Mouse (Mus musculus): ENCODE data around the gene Cdh16. TPM values are rescaled to one million over a fixed set of nuclear protein-coding genes. Genes with fewer than 3 reads are reported as not detected.

The Cdh16 gene
- polyA plus RNA-seq, 1 experiment from 2014 or later = not detected

- DNase-seq (ENCODE audit: low spot score) = no peak
- H3K4me3 ChIP-seq (ENCODE audit: low read depth, low read length) = no peak overlapping the region
- no peak for ATAC-seq (ENCODE audit: low FRiP score)
- no peak overlapping the region for H3K9ac ChIP-seq (ENCODE audit: low read depth, low read length)
- no peak overlapping the region for H3K27ac ChIP-seq (ENCODE audit: low read depth, low read length)
- no peaks in the 10 kb centered on the region for H3K36me3 ChIP-seq (ENCODE audit: control insufficient read depth, insufficient read depth, low read length)
- 91% methylated on average over 6 of the region's 6 CpGs for WGBS
- no peaks in the 10 kb centered on the region for H3K27me3 ChIP-seq (ENCODE audit: control insufficient read depth, insufficient read depth, low read length)
- no peaks in the 10 kb centered on the region; the same call in 1 of the 2 replicates for H3K4me1 ChIP-seq (replicated peaks; ENCODE audit: control insufficient read depth, insufficient read depth, low read length)
- no peaks in the 10 kb centered on the region for H3K9me3 ChIP-seq (ENCODE audit: control insufficient read depth, low read length)
- no peak overlapping the region for H3K4me2 ChIP-seq (replicated peaks; ENCODE audit: low read depth, low read length)
These were observed 13.8 kb upstream of the Cdh16 start for GRCm38 (mm10) chr8:104638010-104638409.

- WGBS = 94% methylated on average over 3 of the region's 3 CpGs
- no peak for DNase-seq (ENCODE audit: low spot score)
- no peaks in the 10 kb centered on the region; the same call in 1 of the 2 replicates for H3K4me1 ChIP-seq (replicated peaks; ENCODE audit: control insufficient read depth, insufficient read depth, low read length)
- no peak for ATAC-seq (ENCODE audit: low FRiP score)
- no peak overlapping the region for H3K4me3 ChIP-seq (ENCODE audit: low read depth, low read length)
- no peak overlapping the region for H3K4me2 ChIP-seq (replicated peaks; ENCODE audit: low read depth, low read length)
- H3K9me3 ChIP-seq (ENCODE audit: control insufficient read depth, low read length) = no peaks in the 10 kb centered on the region
- H3K9ac ChIP-seq (ENCODE audit: low read depth, low read length) = no peak overlapping the region
- H3K27me3 ChIP-seq (ENCODE audit: control insufficient read depth, insufficient read depth, low read length) = peaks cover 8% of the 10 kb centered on the region
- no peak overlapping the region for H3K27ac ChIP-seq (ENCODE audit: low read depth, low read length)
- H3K36me3 ChIP-seq (ENCODE audit: control insufficient read depth, insufficient read depth, low read length) = no peaks in the 10 kb centered on the region
These were observed 11.0 kb upstream of the Cdh16 start for GRCm38 (mm10) chr8:104635004-104635710.

GRCm38 (mm10) chr8:104633156-104633744 lies 9.1 kb upstream of the Cdh16 start:
- DNase-seq (ENCODE audit: low spot score) = no peak
- H3K9me3 ChIP-seq (ENCODE audit: control insufficient read depth, low read length) = no peaks in the 10 kb centered on the region
- no peak for ATAC-seq (ENCODE audit: low FRiP score)
- no peaks in the 10 kb centered on the region; the same call in 1 of the 2 replicates for H3K4me1 ChIP-seq (replicated peaks; ENCODE audit: control insufficient read depth, insufficient read depth, low read length)
- H3K27ac ChIP-seq (ENCODE audit: low read depth, low read length) = no peak overlapping the region
- H3K4me2 ChIP-seq (replicated peaks; ENCODE audit: low read depth, low read length) = no peak overlapping the region
- H3K36me3 ChIP-seq (ENCODE audit: control insufficient read depth, insufficient read depth, low read length) = no peaks in the 10 kb centered on the region
- 60% methylated on average over 9 of the region's 9 CpGs for WGBS
- H3K27me3 ChIP-seq (ENCODE audit: control insufficient read depth, insufficient read depth, low read length) = peaks cover 17% of the 10 kb centered on the region
- H3K4me3 ChIP-seq (ENCODE audit: low read depth, low read length) = no peak overlapping the region
- no peak overlapping the region for H3K9ac ChIP-seq (ENCODE audit: low read depth, low read length)

- H3K9me3 ChIP-seq (ENCODE audit: control insufficient read depth, low read length) = no peaks in the 10 kb centered on the region
- ATAC-seq (ENCODE audit: low FRiP score) (no peak), DNase-seq (ENCODE audit: low spot score) (no peak)
- no peak overlapping the region for H3K4me2 ChIP-seq (replicated peaks; ENCODE audit: low read depth, low read length)
- no peak overlapping the region for H3K4me3 ChIP-seq (ENCODE audit: low read depth, low read length)
- WGBS = 66% methylated on average over 6 of the region's 6 CpGs
- H3K4me1 ChIP-seq (replicated peaks; ENCODE audit: control insufficient read depth, insufficient read depth, low read length) = no peaks in the 10 kb centered on the region; the same call in 1 of the 2 replicates
- no peak overlapping the region for H3K9ac ChIP-seq (ENCODE audit: low read depth, low read length)
- peaks cover 17% of the 10 kb centered on the region for H3K27me3 ChIP-seq (ENCODE audit: control insufficient read depth, insufficient read depth, low read length)
- H3K36me3 ChIP-seq (ENCODE audit: control insufficient read depth, insufficient read depth, low read length) = no peaks in the 10 kb centered on the region
- no peak overlapping the region for H3K27ac ChIP-seq (ENCODE audit: low read depth, low read length)
These were observed 8.3 kb upstream of the Cdh16 start for GRCm38 (mm10) chr8:104632486-104632885.

DNA sequence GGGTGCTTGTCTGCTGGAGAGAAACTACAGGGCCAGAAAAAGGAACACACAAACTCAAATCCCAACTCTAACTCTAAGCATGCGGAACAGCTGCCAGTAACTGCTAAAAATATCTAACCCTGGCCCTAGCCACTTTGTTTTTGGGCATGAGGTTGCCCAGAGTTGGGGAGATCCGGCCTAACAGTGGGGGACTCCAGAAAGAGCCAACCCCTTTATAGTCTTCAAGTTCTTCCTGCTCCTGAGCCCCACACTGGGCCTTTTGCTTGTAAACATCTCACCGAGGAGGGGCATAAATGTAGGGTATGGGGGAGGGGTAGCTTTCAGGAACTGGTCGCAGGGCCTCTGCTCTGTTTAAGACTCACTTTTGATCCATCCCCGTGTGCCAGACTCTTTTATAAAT lies 7.8 kb upstream of the Cdh16 start:
- no peak for DNase-seq (ENCODE audit: low spot score)
- no peak overlapping the region for H3K4me2 ChIP-seq (replicated peaks; ENCODE audit: low read depth, low read length)
- H3K4me1 ChIP-seq (replicated peaks; ENCODE audit: control insufficient read depth, insufficient read depth, low read length) = no peaks in the 10 kb centered on the region; the same call in 1 of the 2 replicates
- H3K9ac ChIP-seq (ENCODE audit: low read depth, low read length) = no peak overlapping the region
- no peaks in the 10 kb centered on the region for H3K36me3 ChIP-seq (ENCODE audit: control insufficient read depth, insufficient read depth, low read length)
- peaks cover 17% of the 10 kb centered on the region for H3K27me3 ChIP-seq (ENCODE audit: control insufficient read depth, insufficient read depth, low read length)
- no peak for ATAC-seq (ENCODE audit: low FRiP score)
- no peaks in the 10 kb centered on the region for H3K9me3 ChIP-seq (ENCODE audit: control insufficient read depth, low read length)
- H3K4me3 ChIP-seq (ENCODE audit: low read depth, low read length) = no peak overlapping the region
- no peak overlapping the region for H3K27ac ChIP-seq (ENCODE audit: low read depth, low read length)
- 28% methylated on average over 5 of the region's 5 CpGs for WGBS

- Histone ChIP-seq H3K27me3 (ENCODE audit: control insufficient read depth, insufficient read depth, low read length) (peaks cover 17% of the 10 kb centered on the region), H3K4me1 (replicated peaks; ENCODE audit: control insufficient read depth, insufficient read depth, low read length) (no peaks in the 10 kb centered on the region; the same call in 1 of the 2 replicates), H3K36me3 (ENCODE audit: control insufficient read depth, insufficient read depth, low read length) (no peaks in the 10 kb centered on the region), H3K9ac (ENCODE audit: low read depth, low read length) (peak within 1 kb of the TSS; percentile 40; the same call in 1 of the 2 replicates), H3K4me3 (ENCODE audit: low read depth, low read length) (peak within 1 kb of the TSS; percentile 26), H3K4me2 (replicated peaks; ENCODE audit: low read depth, low read length) (peak within 1 kb of the TSS; percentile 50), H3K27ac (ENCODE audit: low read depth, low read length) (no peak within 1 kb of the TSS), H3K9me3 (ENCODE audit: control insufficient read depth, low read length) (no peaks in the 10 kb centered on the region)
- under 1% methylated on average over 16 of the region's 28 CpGs for WGBS
- DNase-seq (ENCODE audit: low spot score) = peak; percentile 55
- peak; percentile 63 for ATAC-seq (ENCODE audit: low FRiP score)
These were observed 6.9 kb upstream of the Cdh16 start, which contains the start of gene Rrad for GRCm38 (mm10) chr8:104630981-104631663. Gene Rrad (minus strand): TSS chr8:104631327.

GRCm38 (mm10) chr8:104630574-104630973 lies 6.4 kb upstream of the Cdh16 start:
- peaks cover 17% of the 10 kb centered on the region for H3K27me3 ChIP-seq (ENCODE audit: control insufficient read depth, insufficient read depth, low read length)
- DNase-seq (ENCODE audit: low spot score) (no peak), ATAC-seq (ENCODE audit: low FRiP score) (peak; percentile 20; the same call in 1 of the 2 replicates)
- H3K9ac ChIP-seq (ENCODE audit: low read depth, low read length) = peak overlapping the region; percentile 31; the same call in 1 of the 2 replicates
- H3K36me3 ChIP-seq (ENCODE audit: control insufficient read depth, insufficient read depth, low read length) = no peaks in the 10 kb centered on the region
- no peak overlapping the region for H3K27ac ChIP-seq (ENCODE audit: low read depth, low read length)
- H3K4me1 ChIP-seq (replicated peaks; ENCODE audit: control insufficient read depth, insufficient read depth, low read length) = no peaks in the 10 kb centered on the region; the same call in 1 of the 2 replicates
- H3K4me2 ChIP-seq (replicated peaks; ENCODE audit: low read depth, low read length) = peak overlapping the region; percentile 50
- WGBS = 1% methylated on average over 36 of the region's 36 CpGs
- no peaks in the 10 kb centered on the region for H3K9me3 ChIP-seq (ENCODE audit: control insufficient read depth, low read length)
- peak overlapping the region; percentile 26 for H3K4me3 ChIP-seq (ENCODE audit: low read depth, low read length)

DNA sequence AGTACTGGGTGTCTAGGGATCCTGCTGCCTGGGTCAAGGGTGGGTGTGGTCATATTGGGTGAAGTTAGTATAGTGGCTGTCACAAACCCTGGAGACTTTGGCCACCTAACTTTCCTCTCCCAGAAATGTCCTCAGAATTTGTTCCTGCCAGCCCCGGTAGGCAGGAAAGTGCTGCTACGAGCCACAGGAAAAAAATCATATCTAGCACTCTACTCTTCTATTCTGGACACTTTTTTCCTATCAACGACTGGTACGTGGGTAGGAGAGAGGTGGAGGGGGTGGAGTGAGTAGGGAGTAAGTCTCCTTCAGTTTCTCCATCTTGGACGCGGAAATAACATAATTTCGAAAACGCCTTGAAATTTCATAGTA lies 5.9 kb upstream of the Cdh16 start:
- no peak for ATAC-seq (ENCODE audit: low FRiP score)
- H3K4me3 ChIP-seq (ENCODE audit: low read depth, low read length) = no peak overlapping the region
- WGBS = 40% methylated on average over 8 of the region's 8 CpGs

More for the DNA sequence above, 5.9 kb upstream of the Cdh16 start:
- no peak overlapping the region for H3K4me2 ChIP-seq (replicated peaks; ENCODE audit: low read depth, low read length)
- H3K36me3 ChIP-seq (ENCODE audit: control insufficient read depth, insufficient read depth, low read length) = no peaks in the 10 kb centered on the region
- H3K27me3 ChIP-seq (ENCODE audit: control insufficient read depth, insufficient read depth, low read length) = peaks cover 17% of the 10 kb centered on the region
- no peak overlapping the region for H3K27ac ChIP-seq (ENCODE audit: low read depth, low read length)
- DNase-seq (ENCODE audit: low spot score) = no peak
- H3K4me1 ChIP-seq (replicated peaks; ENCODE audit: control insufficient read depth, insufficient read depth, low read length) = no peaks in the 10 kb centered on the region; the same call in 1 of the 2 replicates
- H3K9me3 ChIP-seq (ENCODE audit: control insufficient read depth, low read length) = no peaks in the 10 kb centered on the region
- H3K9ac ChIP-seq (ENCODE audit: low read depth, low read length) = no peak overlapping the region

Data from hindbrain, embryonic 11.5 days (tissue).